Comparison of ENCODE assay signal across 1 mouse cellular context in the genomic region with DNA sequence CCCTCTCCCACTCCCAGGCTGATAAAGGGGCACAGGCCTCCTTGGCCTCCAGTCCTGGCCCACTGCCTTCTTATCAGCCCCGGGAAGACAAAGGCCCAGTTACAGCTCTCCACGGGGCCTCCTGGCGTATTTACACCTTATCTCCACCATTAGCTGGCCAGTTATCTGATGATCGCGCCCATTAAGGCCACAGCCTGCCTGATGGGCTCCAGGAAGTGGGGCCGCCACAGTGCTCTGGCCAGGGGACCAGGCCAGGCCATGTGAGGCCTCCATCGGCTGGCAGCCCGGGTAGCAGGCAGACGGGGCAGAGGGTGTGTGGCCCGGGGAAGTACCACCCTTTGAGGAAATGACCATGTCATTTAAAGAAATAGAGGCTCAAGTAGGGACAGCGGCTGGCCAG.
TF ChIP-seq lines count a peak whose summit lies in the region.

No protein-coding gene starts in this region.

TF ChIP-seq in MEL, 35 proteins besides CTCF, POLR2A, EP300 and RAD21 (continued from another document):
- TF ChIP-seq ZMIZ1 (IDR thresholded peaks at IDR 0.05; ENCODE audit: low read depth, low read length) (peak; percentile 65; the same call in 1 of the 2 replicates), UBTF (IDR thresholded peaks at IDR 0.05; ENCODE audit: borderline replicate concordance, insufficient read depth, low read depth, low read length) (no peak), POLR2AphosphoS5 (IDR thresholded peaks at IDR 0.05; ENCODE audit: borderline replicate concordance, low read depth, low read length) (no peak), MAFK (IDR thresholded peaks at IDR 0.05; ENCODE audit: borderline replicate concordance, low read depth, low read length) (peak; percentile 25; the same call in 1 of the 2 replicates), POLR2AphosphoS2 (IDR thresholded peaks at IDR 0.05; ENCODE audit: low read length) (peak; percentile 56; the same call in 1 of the 2 replicates), E2F4 (IDR thresholded peaks at IDR 0.05; ENCODE audit: borderline replicate concordance, low read depth, low read length) (no peak; the same call in 1 of the 2 replicates), TAL1 (IDR thresholded peaks at IDR 0.05; ENCODE audit: low read length) (peak; percentile 49), CHD2 (IDR thresholded peaks at IDR 0.05; ENCODE audit: low read length) (no peak), SIN3A (IDR thresholded peaks at IDR 0.05; ENCODE audit: low read length) (peak; percentile 86), MYB (IDR thresholded peaks at IDR 0.05; ENCODE audit: low read depth, low read length) (peak; percentile 50), NRF1 (IDR thresholded peaks at IDR 0.05; ENCODE audit: insufficient read depth, low read depth, low read length, poor library complexity, severe bottlenecking) (no peak), TBP (IDR thresholded peaks at IDR 0.05; ENCODE audit: low read depth, low read length) (peak; percentile 43; the same call in 1 of the 2 replicates), USF1 (IDR thresholded peaks at IDR 0.05; ENCODE audit: low read depth, low read length) (peak; percentile 6; the same call in 1 of the 2 replicates), MAX (IDR thresholded peaks at IDR 0.05; ENCODE audit: low read length) (peak; percentile 40; the same call in 1 of the 2 replicates), MYC (IDR thresholded peaks at IDR 0.05; ENCODE audit: low read depth, low read length) (peak; percentile 49), CHD1 (IDR thresholded peaks at IDR 0.05; ENCODE audit: low read depth, low read length) (peak; percentile 62; the same call in 1 of the 2 replicates), ZC3H11A (IDR thresholded peaks at IDR 0.05; ENCODE audit: low read depth, low read length) (no peak), ELF1 (IDR thresholded peaks at IDR 0.05; ENCODE audit: low read depth, low read length) (peak; percentile 64), MXI1 (IDR thresholded peaks at IDR 0.05; ENCODE audit: low read depth, low read length) (peak; percentile 67; the same call in 1 of the 2 replicates), JUND (IDR thresholded peaks at IDR 0.05; ENCODE audit: low read depth, low read length) (no peak), RCOR1 (IDR thresholded peaks at IDR 0.05; ENCODE audit: low read depth, low read length) (peak; percentile 55; the same call in 1 of the 2 replicates), ETS1 (IDR thresholded peaks at IDR 0.05; ENCODE audit: low read depth, low read length) (peak; percentile 81), TCF12 (IDR thresholded peaks at IDR 0.05; ENCODE audit: low read depth, low read length) (peak; percentile 92), KAT2A (conservative IDR thresholded peaks at IDR 0.05; ENCODE audit: low read depth, low read length) (peak; percentile 47), BHLHE40 (IDR thresholded peaks at IDR 0.05; ENCODE audit: borderline replicate concordance, low read depth, low read length) (peak; percentile 69), ZNF384 (IDR thresholded peaks at IDR 0.05; ENCODE audit: low read depth, low read length) (no peak), ZKSCAN1 (IDR thresholded peaks at IDR 0.05; ENCODE audit: low read depth, low read length) (no peak), GABPA (IDR thresholded peaks at IDR 0.05; ENCODE audit: low read depth, low read length) (no peak)
TF ChIP-seq in MEL: peak in this region for 21.
